Mouse (Mus musculus) midbrain, embryonic 13.5 days (tissue): ENCODE data around the gene B3gnt9. TPM values are rescaled to one million over a fixed set of nuclear protein-coding genes. Genes with fewer than 3 reads are reported as not detected.

Experiments
- ATAC-seq: fragments of 200-750 bp; cut with Nextera tagmentation; 2 replicates; pipeline ENCODE4 v1.8.0; 2017; ENCODE audit warnings: mild to moderate bottlenecking, moderate TSS enrichment, moderate library complexity
- H3K27ac ChIP-seq: fragments of 300-500 bp; sonication (generic); 2 replicates; pipeline ENCODE4 v1.5.1; 2015; ENCODE audit warnings: inconsistent platforms, mild to moderate bottlenecking, moderate library complexity
- H3K27me3 ChIP-seq: fragments of 300-500 bp; sonication (generic); 2 replicates; pipeline ENCODE4 v1.6.1; 2015; ENCODE audit warnings: mild to moderate bottlenecking, inconsistent platforms
- H3K36me3 ChIP-seq: fragments of 300-500 bp; sonication (generic); 2 replicates; pipeline ENCODE4 v1.6.1; 2015; ENCODE audit warnings: mild to moderate bottlenecking, inconsistent platforms
- H3K4me1 ChIP-seq: fragments of 300-500 bp; sonication (generic); replicated peaks from 2 replicates; pipeline ENCODE4 v1.6.1; 2015; ENCODE audit warnings: inconsistent platforms
- H3K4me2 ChIP-seq: fragments of 300-500 bp; sonication (generic); replicated peaks from 2 replicates; pipeline ENCODE4 v1.6.1; 2015; ENCODE audit warnings: moderate library complexity, mild to moderate bottlenecking, inconsistent platforms
- H3K4me3 ChIP-seq: fragments of 300-500 bp; sonication (generic); replicated peaks from 2 replicates; pipeline ENCODE4 v1.5.1; 2015; ENCODE audit warnings: mild to moderate bottlenecking, inconsistent platforms
- H3K9ac ChIP-seq: fragments of 300-500 bp; sonication (generic); replicated peaks from 2 replicates; pipeline ENCODE4 v1.6.1; 2015; ENCODE audit warnings: mild to moderate bottlenecking, inconsistent platforms
- H3K9me3 ChIP-seq: fragments of 300-500 bp; sonication (generic); 2 replicates; pipeline ENCODE4 v1.6.1; 2016; ENCODE audit warnings: mild to moderate bottlenecking, inconsistent platforms
- WGBS: fragments of 180-500 bp; shearing (Covaris S2); methylation state at CpG from one replicate; pipeline ENCODE4 v1.1.7; 2015; 5-methylcytosine and 5-hydroxymethylcytosine counted together
- polyA plus RNA-seq: library from polyadenylated mRNA; unstranded; fragments of >200 nt; fragmentation: Nextera tagmentation; extraction: Ambion mirVana; gene quantifications from 2 replicates; pipeline ENCODE4 v1.2.1, GENCODE M21; 2015

The B3gnt9 gene
- polyA plus RNA-seq, 1 experiment from 2014 or later: 4.2 TPM

DNA sequence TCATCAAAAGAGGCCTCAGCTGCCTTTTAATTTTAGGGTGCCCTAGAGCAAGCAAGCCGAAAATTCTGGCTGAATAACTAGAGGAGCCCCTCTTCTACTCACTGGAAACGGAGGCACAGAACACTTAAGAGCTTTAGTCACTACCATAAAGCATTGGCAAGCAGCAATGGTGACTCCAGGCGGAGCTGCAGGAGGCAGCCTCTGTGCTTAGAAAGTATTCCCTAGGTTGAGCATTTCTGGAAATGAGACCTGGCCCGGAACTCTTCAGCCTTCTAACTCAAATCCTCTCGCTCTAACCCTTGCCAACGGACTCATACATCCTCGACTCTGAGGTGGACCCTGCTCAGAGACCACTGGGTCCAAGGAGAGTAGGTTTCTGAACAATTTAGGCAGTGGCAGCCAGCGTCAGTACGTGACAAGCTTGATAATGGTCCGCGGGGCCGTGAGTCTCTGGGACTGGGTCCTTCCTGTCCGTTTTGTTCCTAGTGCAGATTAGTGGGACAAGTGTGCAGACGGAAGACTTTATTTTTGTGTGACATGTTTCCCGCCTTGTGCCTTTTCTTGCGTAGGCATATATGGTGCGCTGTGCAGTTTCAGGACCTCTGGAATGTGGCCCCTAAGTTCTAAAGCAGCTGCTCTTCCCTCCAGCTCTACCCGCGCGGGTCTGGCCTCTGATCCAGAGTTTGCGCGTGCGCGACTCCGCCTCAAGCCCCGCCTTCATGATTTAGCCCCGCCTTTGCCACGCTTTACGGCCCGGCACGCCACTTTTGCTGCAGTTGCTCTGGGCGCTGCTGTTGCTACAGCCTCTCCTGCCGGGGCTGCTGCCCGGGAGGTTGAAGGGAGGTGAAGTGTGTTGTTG is 30.3 kb downstream of the B3gnt9 start, which contains the start of gene D230025D16Rik:
Gene D230025D16Rik (plus strand): TSS at position 733 of the 859 bp plus-strand sequence.
- H3K36me3 ChIP-seq: no peaks in the 10 kb centered on the region
- peak within 1 kb of the TSS; percentile 92 for H3K4me3 ChIP-seq
- WGBS: 3% methylated on average over 34 of the region's 34 CpGs
- ATAC-seq: peak; percentile 96
- peak within 1 kb of the TSS; percentile 91 for H3K9ac ChIP-seq
- peak within 1 kb of the TSS; percentile 74 for H3K27ac ChIP-seq
- H3K27me3 ChIP-seq: no peaks in the 10 kb centered on the region
- H3K4me1 ChIP-seq: peaks cover 25% of the 10 kb centered on the region
- peak within 1 kb of the TSS; percentile 80 for H3K4me2 ChIP-seq
- H3K9me3 ChIP-seq: no peaks in the 10 kb centered on the region

- no peak overlapping the region for H3K4me2 ChIP-seq
- H3K4me1 ChIP-seq: peaks cover 25% of the 10 kb centered on the region
- H3K9me3 ChIP-seq: no peaks in the 10 kb centered on the region
- H3K27me3 ChIP-seq: no peaks in the 10 kb centered on the region
- H3K4me3 ChIP-seq: no peak overlapping the region
- H3K9ac ChIP-seq: peak overlapping the region; percentile 91; the same call in 1 of the 2 replicates
- no peak for ATAC-seq
- H3K27ac ChIP-seq: no peak overlapping the region
- WGBS: 84% methylated on average over 7 of the region's 7 CpGs
- H3K36me3 ChIP-seq: no peaks in the 10 kb centered on the region
These were observed 31.1 kb downstream of the B3gnt9 start for GRCm38 (mm10) chr8:105223850-105224249.

DNA sequence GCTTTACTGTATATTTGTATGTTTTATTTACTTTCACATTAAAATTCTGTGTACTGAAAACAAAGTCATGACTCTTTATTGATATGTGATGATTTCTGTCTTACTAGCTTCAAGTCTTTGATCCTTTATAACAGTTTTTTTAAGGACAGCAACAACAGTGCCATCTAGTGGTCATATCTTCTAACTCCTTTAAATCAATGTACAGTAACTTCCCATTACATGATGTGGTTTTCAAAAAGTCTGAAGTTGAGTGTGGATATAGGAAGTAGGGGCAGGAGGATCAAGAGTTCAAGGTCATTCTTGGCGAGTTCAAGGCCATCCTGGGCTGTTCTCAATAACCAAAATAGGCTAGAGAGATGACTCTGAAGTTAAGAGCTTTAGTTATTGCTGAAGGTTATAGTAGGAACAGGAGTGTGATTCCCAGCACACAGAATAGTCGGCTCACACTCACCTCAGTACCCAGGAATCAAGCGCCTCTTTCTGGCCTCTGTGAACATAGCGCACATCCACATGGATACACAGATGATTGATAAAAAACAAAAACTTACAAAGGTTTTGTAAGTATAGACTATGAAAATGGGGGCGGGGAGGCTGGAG is 36.9 kb downstream of the B3gnt9 start:
- H3K27me3 ChIP-seq: no peaks in the 10 kb centered on the region
- no peak overlapping the region for H3K27ac ChIP-seq
- H3K4me1 ChIP-seq: no peaks in the 10 kb centered on the region
- peaks cover 2% of the 10 kb centered on the region; the same call in 1 of the 2 replicates for H3K36me3 ChIP-seq
- 0 out of 2 replicates have a peak, but pooled peaks have one; percentile 43 for ATAC-seq
- no peak overlapping the region for H3K4me2 ChIP-seq
- H3K9me3 ChIP-seq: no peaks in the 10 kb centered on the region
- no peak overlapping the region for H3K9ac ChIP-seq
- 84% methylated on average over 5 of the region's 5 CpGs for WGBS
- no peak overlapping the region for H3K4me3 ChIP-seq

DNA sequence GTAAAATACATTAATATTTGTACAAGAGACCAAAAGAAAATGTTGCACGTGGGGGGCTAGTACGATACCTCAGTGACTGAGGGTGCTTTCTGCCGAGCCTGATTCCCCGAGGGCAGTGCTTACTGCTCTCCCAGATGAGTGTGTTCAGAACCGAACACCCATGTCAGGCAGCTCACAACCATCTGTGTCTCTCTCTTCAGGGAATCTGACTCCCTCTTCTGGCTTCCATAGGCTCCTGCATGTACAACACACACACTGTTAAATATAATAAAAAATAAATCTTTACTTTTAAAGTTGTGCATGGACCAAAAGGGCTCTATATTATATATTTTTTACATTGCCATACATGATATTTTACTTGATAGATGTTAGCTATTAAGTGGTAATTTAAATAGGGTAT is 40.8 kb downstream of the B3gnt9 start:
- Histone ChIP-seq H3K4me2 (no peak overlapping the region), H3K4me3 (no peak overlapping the region), H3K9me3 (no peaks in the 10 kb centered on the region), H3K36me3 (peaks cover 2% of the 10 kb centered on the region; the same call in 1 of the 2 replicates), H3K27ac (no peak overlapping the region), H3K27me3 (no peaks in the 10 kb centered on the region), H3K4me1 (no peaks in the 10 kb centered on the region), H3K9ac (no peak overlapping the region)
- ATAC-seq: no peak
- WGBS: 91% methylated on average over 5 of the region's 5 CpGs

DNA sequence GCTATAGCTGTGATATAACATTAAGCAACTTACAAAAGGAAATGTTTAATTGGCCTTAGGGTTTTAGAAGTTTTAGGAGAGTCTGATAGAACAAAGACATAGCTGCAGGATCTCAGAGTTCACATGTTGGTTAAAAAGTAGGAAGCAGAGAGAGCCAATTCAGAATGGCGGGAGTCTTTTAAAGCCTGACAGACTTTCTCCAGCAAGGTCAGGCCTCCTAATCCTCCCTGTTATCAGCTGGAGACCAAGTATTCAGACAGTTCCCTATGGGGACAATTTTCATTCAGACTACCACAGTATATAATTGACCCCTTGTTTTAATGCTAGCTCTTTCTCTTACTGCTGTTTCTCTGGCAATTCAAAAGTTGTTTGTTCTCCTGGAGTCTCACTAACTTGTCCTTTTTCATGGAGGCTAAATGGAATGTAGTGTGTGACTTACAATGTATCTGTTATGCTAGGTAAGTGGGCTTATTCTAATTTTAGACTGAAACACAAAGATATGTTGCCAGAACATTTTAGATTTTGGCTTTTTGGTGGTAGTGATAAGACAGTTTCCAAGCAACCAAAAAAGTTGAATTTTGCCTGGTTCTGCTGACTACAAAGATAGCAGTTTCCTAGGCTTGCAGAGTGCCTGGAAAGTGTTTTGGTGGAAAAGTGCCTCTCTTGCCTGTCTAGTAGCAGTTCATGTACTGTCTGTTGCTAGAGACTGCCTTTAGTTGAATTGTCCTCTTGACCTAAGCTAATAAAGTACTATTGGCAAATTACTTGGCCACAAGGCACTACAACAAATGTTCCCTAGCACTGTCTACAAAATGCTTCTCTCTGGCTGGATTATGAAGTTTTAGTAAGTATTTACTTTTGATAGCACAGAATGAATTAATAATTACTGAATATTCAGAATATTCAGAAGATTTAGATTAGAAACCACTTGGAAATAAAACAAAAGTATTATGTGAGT is 45.5 kb downstream of the B3gnt9 start:
- H3K27ac ChIP-seq: no peak overlapping the region
- 51% methylated on average over 1 of the region's 1 CpGs for WGBS
- no peak overlapping the region for H3K4me2 ChIP-seq
- H3K9me3 ChIP-seq: no peaks in the 10 kb centered on the region
- no peak overlapping the region for H3K9ac ChIP-seq
- H3K4me3 ChIP-seq: no peak overlapping the region
- H3K27me3 ChIP-seq: no peaks in the 10 kb centered on the region
- peaks cover 2% of the 10 kb centered on the region for H3K36me3 ChIP-seq
- no peak for ATAC-seq
- H3K4me1 ChIP-seq: no peaks in the 10 kb centered on the region

DNA sequence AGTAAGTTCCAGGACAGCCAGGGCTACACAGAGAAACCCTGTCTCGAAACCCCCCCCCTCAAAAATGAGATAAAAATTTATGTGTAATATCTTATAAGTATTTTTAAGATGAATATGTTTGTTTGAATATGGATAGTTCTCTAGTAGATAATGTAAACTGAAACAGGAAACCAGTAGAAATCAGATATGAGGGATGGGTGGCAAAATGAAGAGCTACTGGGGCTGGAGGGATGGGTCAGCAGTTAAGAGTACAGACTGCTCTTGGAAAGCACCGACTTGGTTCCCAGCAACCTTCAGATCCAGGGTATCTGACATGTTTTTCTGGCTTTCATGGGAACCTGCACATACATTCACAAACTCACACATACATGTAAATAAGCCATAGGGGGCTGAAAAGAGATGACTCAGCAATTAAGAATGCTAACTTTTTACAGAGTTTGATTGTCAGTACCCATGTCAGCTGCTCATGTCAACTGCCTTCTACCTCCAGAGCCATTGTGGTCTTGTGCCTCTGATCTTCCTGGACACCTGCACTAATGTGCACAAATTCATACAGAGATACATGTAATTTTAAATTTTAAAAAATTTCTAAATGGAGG is 47.2 kb downstream of the B3gnt9 start:
- Histone ChIP-seq H3K27ac (no peak overlapping the region), H3K4me1 (no peaks in the 10 kb centered on the region), H3K4me3 (no peak overlapping the region), H3K27me3 (no peaks in the 10 kb centered on the region), H3K4me2 (no peak overlapping the region), H3K9me3 (no peaks in the 10 kb centered on the region), H3K36me3 (peaks cover 9% of the 10 kb centered on the region), H3K9ac (no peak overlapping the region)
- WGBS: 95% methylated on average over 2 of the region's 2 CpGs
- no peak for ATAC-seq

- Histone ChIP-seq H3K4me2 (no peak overlapping the region), H3K9me3 (no peaks in the 10 kb centered on the region), H3K27me3 (no peaks in the 10 kb centered on the region), H3K4me1 (no peaks in the 10 kb centered on the region), H3K9ac (no peak overlapping the region), H3K36me3 (peaks cover 9% of the 10 kb centered on the region), H3K27ac (no peak overlapping the region), H3K4me3 (no peak overlapping the region)
- ATAC-seq: no peak
- WGBS: 77% methylated on average over 7 of the region's 7 CpGs
These were observed 48.1 kb downstream of the B3gnt9 start for GRCm38 (mm10) chr8:105206766-105207275.

DNA sequence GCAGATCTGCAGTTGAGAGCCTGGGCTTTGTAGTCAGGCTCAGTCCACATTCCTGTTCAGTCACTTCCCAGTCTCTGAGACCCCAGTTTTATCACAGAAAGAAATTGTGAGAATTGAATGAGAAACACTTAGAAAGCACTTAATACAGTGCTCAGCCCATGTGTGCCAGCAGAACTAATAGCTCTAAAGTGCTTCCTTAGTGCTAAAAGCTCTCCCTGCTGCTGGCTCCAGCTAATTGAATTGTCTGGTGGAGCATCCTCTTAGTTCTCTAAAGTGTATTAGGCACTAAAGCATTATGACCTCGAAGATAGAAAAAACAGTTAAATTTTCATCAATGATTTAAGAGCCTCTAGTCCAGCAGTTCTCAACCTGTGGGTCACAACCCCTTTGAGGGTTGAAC is 49.2 kb downstream of the B3gnt9 start:
- ATAC-seq: peak; percentile 45; the same call in 1 of the 2 replicates
- no peaks in the 10 kb centered on the region for H3K27me3 ChIP-seq
- H3K36me3 ChIP-seq: peaks cover 15% of the 10 kb centered on the region
- H3K4me3 ChIP-seq: no peak overlapping the region
- no peak overlapping the region for H3K27ac ChIP-seq
- H3K9ac ChIP-seq: no peak overlapping the region
- no peaks in the 10 kb centered on the region for H3K9me3 ChIP-seq
- H3K4me1 ChIP-seq: no peaks in the 10 kb centered on the region
- no peak overlapping the region for H3K4me2 ChIP-seq
- 89% methylated on average over 1 of the region's 1 CpGs for WGBS

Other genes starting within 250 kb of the B3gnt9 start
- not detected in 2 replicates for gene Ces3a, start 206.6 kb downstream of the B3gnt9 start, polyA plus RNA-seq
- gene Ces3b, start 171.4 kb downstream of the B3gnt9 start, polyA plus RNA-seq: not detected in 2 replicates
- not detected in 2 replicates for gene Ces4a, start 123.4 kb downstream of the B3gnt9 start, polyA plus RNA-seq
- 23.2 and 25.3 TPM in 2 replicates for gene Cbfb, start 84.5 kb downstream of the B3gnt9 start, polyA plus RNA-seq
- 30.5 and 33.7 TPM in 2 replicates for gene D230025D16Rik, start 30.0 kb downstream of the B3gnt9 start, polyA plus RNA-seq
- gene Tradd, start 9.5 kb upstream of the B3gnt9 start, polyA plus RNA-seq: 12.5 and 13.4 TPM in 2 replicates
- gene Fbxl8, start 9.5 kb upstream of the B3gnt9 start, polyA plus RNA-seq: 0.48 and 0.61 TPM in 2 replicates
- 0.17 and 0.38 TPM in 2 replicates for gene Hsf4, start 14.6 kb upstream of the B3gnt9 start, polyA plus RNA-seq
- 3.1 and 4.3 TPM in 2 replicates for gene Nol3, start 21.0 kb upstream of the B3gnt9 start, polyA plus RNA-seq
- 106 and 107 TPM in 2 replicates for gene 4931428F04Rik, start 34.7 kb upstream of the B3gnt9 start, polyA plus RNA-seq
- 10.4 and 11.7 TPM in 2 replicates for gene Exoc3l, start 40.9 kb upstream of the B3gnt9 start, polyA plus RNA-seq
- 51.1 and 57.5 TPM in 2 replicates for gene E2f4, start 42.5 kb upstream of the B3gnt9 start, polyA plus RNA-seq
- 0.97 and 1.1 TPM in 2 replicates for gene Elmo3, start 50.4 kb upstream of the B3gnt9 start, polyA plus RNA-seq
- 0.98 and 1.1 TPM in 2 replicates for gene Lrrc29, start 71.1 kb upstream of the B3gnt9 start, polyA plus RNA-seq
- 121 TPM in 2 replicates for gene Tmem208, start 71.2 kb upstream of the B3gnt9 start, polyA plus RNA-seq
- gene Fhod1, start 92.8 kb upstream of the B3gnt9 start, polyA plus RNA-seq: 0.53 and 0.57 TPM in 2 replicates
- gene Slc9a5, start 93.7 kb upstream of the B3gnt9 start, polyA plus RNA-seq: 5.4 and 5.6 TPM in 2 replicates
- 0.93 and 1.5 TPM in 2 replicates for gene Plekhg4, start 118.1 kb upstream of the B3gnt9 start, polyA plus RNA-seq
- gene Kctd19, start 158.3 kb upstream of the B3gnt9 start, polyA plus RNA-seq: not detected in 2 replicates
- 1.5 and 2.4 TPM in 2 replicates for gene Lrrc36, start 158.4 kb upstream of the B3gnt9 start, polyA plus RNA-seq
- gene Tppp3, start 216.4 kb upstream of the B3gnt9 start, polyA plus RNA-seq: 93.1 and 111 TPM in 2 replicates
- 26.2 and 31.3 TPM in 2 replicates for gene Zdhhc1, start 241.7 kb upstream of the B3gnt9 start, polyA plus RNA-seq